Mouse (Mus musculus) layer of hippocampus, adult 9-10 months (tissue): ENCODE measurements around the gene Lama5.

Experiments used
- DNase-seq: peaks from one replicate; pipeline ENCODE4 v3.0.0; 2022; ENCODE audit warnings: low spot score

Lama5 gene

GRCm38 (mm10) chr2:180254436-180255209 lies 29.0 kb upstream of the Lama5 start:
- DNase-seq: no peak

GRCm38 (mm10) chr2:180251838-180252237 lies 26.2 kb upstream of the Lama5 start:
- DNase-seq: no peak

- no peak for DNase-seq
These were observed 25.4 kb upstream of the Lama5 start for GRCm38 (mm10) chr2:180250930-180251611.

- DNase-seq: no peak
These were observed 23.4 kb upstream of the Lama5 start for GRCm38 (mm10) chr2:180248947-180249660.

- no peak for DNase-seq
These were observed 22.3 kb upstream of the Lama5 start for GRCm38 (mm10) chr2:180247916-180248315.

- no peak for DNase-seq
These were observed 17.4 kb upstream of the Lama5 start for GRCm38 (mm10) chr2:180243108-180243507.

- no peak for DNase-seq
These were observed 12.9 kb upstream of the Lama5 start for GRCm38 (mm10) chr2:180238591-180238990.

- no peak for DNase-seq
These were observed 12.1 kb upstream of the Lama5 start for GRCm38 (mm10) chr2:180237601-180238345.

- DNase-seq: no peak
These were observed 11.3 kb upstream of the Lama5 start for GRCm38 (mm10) chr2:180236930-180237329.

GRCm38 (mm10) chr2:180236500-180236899 lies 10.8 kb upstream of the Lama5 start:
- no peak for DNase-seq

GRCm38 (mm10) chr2:180235788-180236187 lies 10.1 kb upstream of the Lama5 start:
- no peak for DNase-seq

GRCm38 (mm10) chr2:180234980-180235379 lies 9.3 kb upstream of the Lama5 start:
- no peak for DNase-seq

GRCm38 (mm10) chr2:180234353-180234752 lies 8.7 kb upstream of the Lama5 start:
- no peak for DNase-seq

- no peak for DNase-seq
These were observed 7.6 kb upstream of the Lama5 start for GRCm38 (mm10) chr2:180233101-180233904.

GRCm38 (mm10) chr2:180230482-180230881 lies 4.8 kb upstream of the Lama5 start:
- no peak for DNase-seq

- no peak for DNase-seq
These were observed 3.5 kb upstream of the Lama5 start for GRCm38 (mm10) chr2:180229129-180229528.

GRCm38 (mm10) chr2:180228592-180228991 lies 2.9 kb upstream of the Lama5 start:
- DNase-seq: no peak

- no peak for DNase-seq
These were observed 2.4 kb upstream of the Lama5 start for GRCm38 (mm10) chr2:180228060-180228458.

- DNase-seq: no peak
These were observed 1.8 kb upstream of the Lama5 start for GRCm38 (mm10) chr2:180227262-180228059.

- DNase-seq: no peak
These were observed 456 bp downstream of the Lama5 start for GRCm38 (mm10) chr2:180225044-180225761.
